Mouse (Mus musculus) hematopoietic stem cell, adult 5-6 weeks (primary cell): Measurements from ENCODE around the gene Chchd5. TPM values are rescaled to one million over a fixed set of nuclear protein-coding genes. Genes with fewer than 3 reads are reported as not detected.

Experiments
- ATAC-seq, 2 experiments: fragments of 125-278 bp in 1 of 2; replicated peaks in 1 of 2; 2 replicates each; pipeline ENCODE4 v1.8.0; 2016 to 2017; ENCODE audit warnings: inconsistent platforms in 2 of 2, mild to moderate bottlenecking in 2 of 2, moderate number of reproducible peaks in 2 of 2, low read depth in 1 of 2, moderate TSS enrichment in 1 of 2; ENCODE audit not compliant: low FRiP score in 2 of 2, poor library complexity in 2 of 2, severe bottlenecking in 2 of 2, insufficient read depth in 1 of 2, low TSS enrichment in 1 of 2
- total RNA-seq: library from RNA; stranded (forward); fragments of 172-1452, 232-1000 nt; gene quantifications from 2 replicates; pipeline ENCODE4 v1.2.3, GENCODE M21; 2017

Gene Chchd5
- 15.5 and 24.6 TPM in 2 replicates for total RNA-seq

GRCm38 (mm10) chr2:129129412-129129929, at the start of gene Chchd5:
Chchd5 (plus strand) TSS chr2:129129700.
- peak; percentile 94 to 100 for ATAC-seq

DNA sequence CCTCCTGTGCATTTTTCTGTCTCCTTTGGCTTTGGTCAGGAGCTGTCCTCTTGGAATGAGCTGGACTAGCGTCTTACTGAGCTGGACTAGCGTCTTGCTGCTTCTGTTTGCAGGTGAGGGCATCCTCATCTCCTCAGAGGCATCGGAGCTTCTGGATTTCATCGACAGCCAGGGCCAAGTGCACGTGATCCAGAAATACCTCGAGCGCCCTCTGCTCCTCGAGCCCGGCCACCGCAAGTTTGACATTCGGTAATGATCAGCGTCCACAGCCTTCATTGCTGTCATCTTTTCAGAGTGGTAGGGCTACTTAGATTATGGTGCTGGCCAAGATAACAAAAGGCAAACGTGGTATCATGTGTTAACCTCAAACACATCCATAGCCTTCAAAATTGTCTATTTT, 48.4 kb upstream of the Chchd5 start:
- no peak for ATAC-seq

DNA sequence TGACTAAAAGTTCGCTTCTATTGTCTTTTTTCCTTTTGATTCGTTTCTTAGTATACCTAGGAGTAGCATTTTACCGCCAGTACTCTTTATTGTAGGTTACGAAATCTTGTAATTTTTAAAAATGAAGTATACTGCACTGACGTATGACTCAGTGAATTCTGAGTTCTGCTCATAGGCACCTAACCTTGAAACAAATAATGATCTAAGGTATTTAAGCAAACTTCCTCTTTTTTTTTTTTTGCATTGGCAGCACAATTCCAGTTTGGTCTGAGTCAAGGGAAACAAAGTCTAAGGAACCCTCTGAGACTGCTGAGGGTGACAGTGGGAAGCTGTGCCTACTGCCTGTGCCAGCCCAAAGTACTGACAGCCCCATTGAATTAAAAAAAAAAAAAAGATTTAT, 46.0 kb upstream of the Chchd5 start:
- no peak for ATAC-seq

- ATAC-seq, result no peak
Measured at GRCm38 (mm10) chr2:129084959-129085358, 44.5 kb upstream of the Chchd5 start.

DNA sequence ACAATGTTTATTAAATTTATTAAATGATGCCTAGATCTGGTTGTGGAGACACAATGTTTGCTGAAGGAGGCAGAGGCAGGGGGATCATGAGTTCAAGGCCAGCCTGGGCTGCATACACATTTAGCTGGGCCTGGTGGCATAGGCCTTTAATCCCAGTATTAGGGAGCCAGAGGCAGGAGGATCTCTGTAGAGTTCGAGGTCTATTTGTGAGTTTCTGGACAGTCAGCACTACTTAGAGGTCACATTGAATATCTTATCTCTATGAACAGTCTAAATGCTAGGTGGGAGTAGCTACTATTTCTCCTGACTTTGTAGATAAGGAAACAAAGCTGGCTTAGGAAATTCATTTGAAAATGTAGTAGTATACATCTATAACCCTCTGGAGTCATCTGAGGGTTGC, 42.0 kb upstream of the Chchd5 start:
- no peak for ATAC-seq

DNA sequence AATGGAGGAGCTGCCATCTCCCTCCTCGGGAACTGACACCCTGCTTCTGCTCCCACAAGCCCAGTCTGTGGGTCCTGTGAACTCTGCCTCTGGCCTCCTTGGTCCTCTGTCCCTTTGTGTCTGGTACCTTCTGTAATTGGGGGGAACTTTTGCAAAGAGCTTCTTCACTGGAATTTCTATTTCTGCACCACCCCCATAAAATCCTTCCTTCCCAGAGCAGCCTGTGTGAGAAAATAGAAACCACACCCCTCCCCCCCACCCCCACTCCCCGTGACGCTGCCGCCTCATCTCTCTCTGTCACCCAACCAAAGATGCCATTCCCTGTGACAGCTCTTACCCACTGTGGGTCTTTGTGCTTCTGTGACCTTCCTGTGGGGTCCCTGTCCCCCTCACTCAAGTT, 39.1 kb upstream of the Chchd5 start:
- ATAC-seq, result no peak

DNA sequence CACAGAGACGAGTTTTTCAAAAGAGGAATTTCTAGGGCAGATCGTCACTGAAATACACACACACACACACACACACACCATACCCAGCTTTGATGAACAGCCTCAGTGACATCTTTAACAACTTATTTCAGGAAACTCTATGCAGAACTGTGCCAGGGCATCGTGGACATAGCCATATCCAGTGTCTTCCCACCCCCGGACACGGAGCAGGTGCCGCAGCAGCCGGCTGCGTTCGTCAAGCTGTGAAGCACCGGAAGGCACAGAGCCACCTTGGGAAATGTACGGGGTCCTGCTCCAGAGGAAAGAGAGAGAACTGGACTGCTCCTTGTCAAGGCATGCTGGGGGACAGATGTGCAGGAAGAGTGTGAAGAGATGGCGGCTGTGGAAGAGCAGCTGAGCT, 36.7 kb upstream of the Chchd5 start:
- ATAC-seq, result no peak

DNA sequence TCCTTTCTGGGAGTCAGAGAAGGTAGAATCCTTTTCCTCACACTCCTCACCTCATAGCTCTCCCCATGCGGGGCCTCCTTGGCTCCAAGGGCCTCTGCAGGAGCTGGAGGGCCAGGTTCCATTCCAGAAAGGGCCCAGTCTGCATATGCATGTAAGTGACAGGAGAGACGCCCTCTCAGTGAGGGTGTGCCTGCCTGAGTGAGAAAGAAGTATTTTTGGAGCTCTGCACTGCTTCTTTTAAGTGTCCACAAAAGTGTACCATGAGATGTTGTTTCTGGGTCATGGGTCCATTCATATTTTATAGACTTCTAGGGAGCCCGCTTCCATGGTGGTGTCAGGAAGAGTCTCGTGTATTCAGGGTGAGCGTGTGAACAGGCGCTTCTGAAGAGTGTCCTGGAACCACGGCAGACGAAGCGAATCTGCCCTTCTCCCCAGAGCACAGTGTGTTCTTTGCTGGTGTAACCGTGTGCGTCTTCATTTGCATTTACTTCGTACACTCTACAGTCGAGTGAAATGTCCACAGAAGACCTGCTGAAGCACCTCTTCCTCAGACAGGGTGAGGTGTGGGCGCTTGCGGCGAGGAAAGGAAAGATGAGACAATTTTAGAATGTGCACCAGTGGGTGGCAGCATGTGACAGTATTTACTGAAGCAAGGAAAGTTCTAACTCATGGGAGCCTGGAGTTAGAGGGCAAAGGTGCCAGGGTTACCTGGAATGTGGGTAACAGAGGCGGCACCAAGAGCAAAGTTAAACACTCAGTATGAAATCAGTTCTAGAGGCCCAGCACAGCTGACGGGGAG, 35.4 kb upstream of the Chchd5 start:
- ATAC-seq, result no peak

- peak; percentile 97 to 98 for ATAC-seq
Measured at GRCm38 (mm10) chr2:129100784-129101310, 28.7 kb upstream of the Chchd5 start, which contains the start of gene Polr1b. Polr1b (plus strand) TSS chr2:129100995.

DNA sequence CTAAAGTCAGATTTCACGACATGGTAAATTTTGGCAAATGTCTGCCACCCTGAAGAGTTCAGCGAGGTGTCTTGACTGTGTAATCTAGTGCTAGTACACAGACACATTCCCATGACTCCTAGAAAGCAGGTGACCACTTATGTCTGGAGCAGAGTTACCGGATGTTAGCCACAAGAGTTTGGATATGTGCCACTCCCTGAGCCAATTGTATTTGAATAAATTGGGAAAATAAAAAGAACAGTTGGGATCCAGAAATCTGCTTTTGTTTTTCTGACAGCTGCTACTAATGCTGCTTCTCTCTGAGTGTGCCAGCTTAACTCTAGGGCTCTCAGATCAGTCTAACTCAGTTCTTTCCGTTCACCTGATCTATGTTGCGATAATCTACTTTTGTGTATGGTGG, 16.6 kb upstream of the Chchd5 start:
- ATAC-seq, result no peak

GRCm38 (mm10) chr2:129115706-129116367, 13.7 kb upstream of the Chchd5 start:
- no peak for ATAC-seq

DNA sequence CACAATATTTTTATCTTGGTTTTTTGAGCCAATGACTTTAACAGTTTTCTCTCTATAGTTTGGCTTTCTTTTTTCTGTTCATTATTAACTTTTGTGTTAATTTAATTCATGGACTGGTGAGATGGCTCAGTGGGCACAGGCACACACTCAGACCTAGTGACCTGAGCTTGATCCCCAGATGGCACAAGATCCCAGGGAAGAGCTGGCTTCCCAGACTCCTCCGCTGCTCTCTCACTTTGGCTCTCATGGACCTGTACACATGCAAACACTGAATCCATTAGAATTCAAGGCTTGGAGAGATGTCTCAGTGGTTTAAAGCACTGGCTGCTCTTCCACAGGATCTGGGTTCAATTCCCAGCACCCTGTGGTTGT, 13.1 kb upstream of the Chchd5 start:
- ATAC-seq, result no peak

DNA sequence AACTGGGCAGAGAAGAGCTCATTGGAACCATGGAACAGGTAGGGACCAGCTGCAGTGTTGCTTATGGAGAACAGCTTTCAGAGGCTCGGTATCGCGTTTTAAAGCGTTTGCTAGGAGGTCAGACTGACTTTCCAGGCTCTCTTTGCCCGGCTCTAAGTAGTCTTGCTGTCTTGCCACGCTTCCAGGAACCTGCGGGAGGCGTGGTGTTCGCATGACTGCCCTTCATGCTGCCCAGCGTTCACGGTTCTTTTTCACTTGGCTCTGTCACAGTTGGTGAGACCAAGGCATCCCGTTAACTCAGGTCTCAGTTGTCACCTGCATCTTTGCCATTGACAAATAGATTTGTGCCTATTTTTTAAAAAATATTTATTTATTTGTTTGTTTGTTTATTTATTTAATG, 11.4 kb upstream of the Chchd5 start:
- no peak for ATAC-seq

- ATAC-seq, result no peak
Measured at GRCm38 (mm10) chr2:129121986-129122385, 7.5 kb upstream of the Chchd5 start.

DNA sequence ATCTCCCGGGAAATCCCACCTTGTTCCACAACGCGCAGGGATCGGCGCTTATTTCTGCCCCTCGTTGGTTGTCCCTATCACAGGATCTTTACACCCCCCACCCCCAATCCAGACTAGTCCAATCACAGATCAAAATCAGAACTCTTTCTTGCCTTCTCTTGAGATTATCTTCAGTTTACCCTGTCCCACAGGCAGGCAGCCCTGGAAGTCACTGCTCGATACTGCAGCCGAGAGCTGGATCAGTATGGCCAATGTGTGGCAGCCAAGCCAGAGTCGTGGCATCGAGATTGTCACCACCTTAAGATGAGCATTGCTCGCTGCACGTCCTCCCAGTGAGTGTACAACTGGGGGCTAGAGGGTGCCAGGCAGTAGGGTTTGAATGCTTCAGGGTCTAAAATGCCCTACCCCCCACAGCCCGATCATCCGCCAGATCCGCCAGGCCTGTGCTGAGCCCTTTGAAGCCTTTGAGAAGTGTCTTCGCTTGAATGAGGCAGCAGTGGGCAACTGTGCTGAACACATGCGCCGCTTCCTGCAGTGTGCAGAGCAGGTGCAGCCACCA, 566 bp downstream of the Chchd5 start:
- ATAC-seq, result no peak

DNA sequence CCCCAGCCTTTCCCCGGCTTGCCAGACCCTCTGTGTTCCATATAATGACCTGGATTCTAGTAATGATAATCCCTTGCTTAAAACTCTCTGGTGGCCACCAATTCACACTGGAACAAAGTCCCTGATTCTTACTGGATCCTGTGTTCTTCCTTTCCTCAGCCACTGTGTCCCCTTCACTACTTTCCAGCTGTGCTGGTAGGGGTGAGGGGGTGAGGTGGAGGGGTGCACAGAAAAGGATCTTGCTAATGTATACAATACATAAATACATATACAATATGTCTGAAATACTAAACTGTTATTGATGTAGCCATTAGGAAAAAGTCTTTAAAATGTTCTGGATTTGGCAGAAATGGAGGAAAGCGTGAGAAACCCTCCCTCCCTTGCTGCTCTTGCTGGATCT, 1.3 kb downstream of the Chchd5 start:
- ATAC-seq, result no peak

- ATAC-seq, result no peak
Measured at GRCm38 (mm10) chr2:129132231-129132630, 2.7 kb downstream of the Chchd5 start.
